Mouse (Mus musculus) liver, embryonic 14 days (tissue): ENCODE data around the gene Olfr16. TPM values are rescaled to one million over a fixed set of nuclear protein-coding genes. Genes with fewer than 3 reads are reported as not detected.

Experiments used
- polyA plus RNA-seq: library from polyadenylated mRNA; depleted of rRNA; stranded (reverse); fragments of >200 nt; gene quantifications from 2 replicates; pipeline ENCODE4 v1.2.3, GENCODE M21; 2012; rRNA removed

Gene Olfr16
- 0.02 TPM in 1 of 2 replicates, not detected in the other for polyA plus RNA-seq

DNA sequence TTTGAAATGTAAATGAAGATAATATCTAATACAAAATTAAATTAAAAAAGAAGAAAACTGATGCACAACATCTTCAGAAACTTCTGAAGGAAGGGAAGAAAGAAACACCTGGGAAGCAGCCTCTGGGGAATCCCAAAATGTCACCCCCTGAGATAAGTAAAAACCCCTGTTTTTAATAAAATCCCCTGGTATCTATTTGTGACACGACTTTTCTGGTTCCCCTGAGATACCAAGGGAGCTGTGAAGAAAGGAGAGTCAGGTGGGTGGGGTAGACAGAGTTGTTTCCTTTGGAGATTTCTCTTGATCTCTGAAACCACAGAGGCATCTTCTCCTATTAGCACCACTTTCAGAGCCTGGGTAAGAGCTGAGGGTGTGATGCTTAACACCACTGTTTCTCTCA, at the start of gene Olfr16:
TSS of gene Olfr16 (plus strand) at position 250 of the 400 bp plus-strand sequence.

Other genes starting within 250 kb of the Olfr16 start
- gene Apcs, start 55.4 kb upstream of the Olfr16 start, polyA plus RNA-seq: 11.4 and 14.2 TPM in 2 replicates
- not detected in 2 replicates for gene Olfr1408, start 187.0 kb downstream of the Olfr16 start, polyA plus RNA-seq
- gene Olfr1406, start 240.2 kb downstream of the Olfr16 start, polyA plus RNA-seq: not detected in 2 replicates
- not detected in 2 replicates for gene Olfr218, start 247.4 kb downstream of the Olfr16 start, polyA plus RNA-seq